Mouse (Mus musculus): ENCODE data around the gene Rack1.

GRCm38 (mm10) chr11:48806856-48807562 lies 6.9 kb downstream of the Rack1 start:
- TF ChIP-seq MAX (IDR thresholded peaks at IDR 0.05; ENCODE audit: low read depth) (no peak), TCF12 (IDR thresholded peaks at IDR 0.05; ENCODE audit: insufficient read depth, poor library complexity, severe bottlenecking) (no peak), POLR2A (IDR thresholded peaks at IDR 0.05; ENCODE audit: insufficient read length, low read depth) (peak; percentile 72), E2F4 (IDR thresholded peaks at IDR 0.05; ENCODE audit: insufficient read depth) (no peak), POLR2AphosphoS2 (IDR thresholded peaks at IDR 0.05; ENCODE audit: insufficient read length, low read depth) (peak; percentile 96), SRF (IDR thresholded peaks at IDR 0.05; ENCODE audit: control insufficient read depth, insufficient read length, low read depth) (no peak), USF1 (IDR thresholded peaks at IDR 0.05; ENCODE audit: low read depth) (no peak), REST (IDR thresholded peaks at IDR 0.05; ENCODE audit: insufficient read depth, insufficient read length) (no peak)

All from myocyte (in vitro differentiated cells).